Mouse (Mus musculus): ENCODE measurements around the gene Rgs2. TPM values are rescaled to one million over a fixed set of nuclear protein-coding genes. Genes with fewer than 3 reads are reported as not detected.

The Rgs2 gene
- polyA plus RNA-seq, 1 experiment from 2014 or later = 30.6 TPM

GRCm38 (mm10) chr1:144006542-144006941, 2.6 kb upstream of the Rgs2 start:
- WGBS = 3% methylated on average over 8 of the region's 8 CpGs
- H3K27ac ChIP-seq (ENCODE audit: low read length) = no peak overlapping the region

GRCm38 (mm10) chr1:144005648-144006047, 1.7 kb upstream of the Rgs2 start:
- H3K9ac ChIP-seq (ENCODE audit: low read length) = no peak overlapping the region
- H3K9me3 ChIP-seq (replicated peaks; ENCODE audit: control insufficient read depth, low read length) = no peaks in the 10 kb centered on the region
- H3K36me3 ChIP-seq (ENCODE audit: control insufficient read depth, insufficient read depth) = no peaks in the 10 kb centered on the region; the same call in 1 of the 2 replicates
- H3K4me1 ChIP-seq (ENCODE audit: control insufficient read depth, insufficient read depth, low read length) = peaks cover 8% of the 10 kb centered on the region
- no peaks in the 10 kb centered on the region for H3K27me3 ChIP-seq (ENCODE audit: control insufficient read depth, insufficient read depth, low read length)
- no peak overlapping the region for H3K4me3 ChIP-seq (ENCODE audit: low read length)
- no peak for ATAC-seq (replicated peaks; ENCODE audit: extremely low read depth, insufficient read depth, low FRiP score)
- no peak overlapping the region for H3K4me2 ChIP-seq (ENCODE audit: low read depth, low read length)
- no peak overlapping the region for H3K27ac ChIP-seq (ENCODE audit: low read length)

More at GRCm38 (mm10) chr1:144006542-144006941, 2.6 kb upstream of the Rgs2 start:
- ATAC-seq (replicated peaks; ENCODE audit: extremely low read depth, insufficient read depth, low FRiP score) = no peak
- Histone ChIP-seq H3K9me3 (replicated peaks; ENCODE audit: control insufficient read depth, low read length) (no peaks in the 10 kb centered on the region), H3K9ac (ENCODE audit: low read length) (peak overlapping the region; percentile 58), H3K27me3 (ENCODE audit: control insufficient read depth, insufficient read depth, low read length) (no peaks in the 10 kb centered on the region), H3K4me3 (ENCODE audit: low read length) (peak overlapping the region; percentile 42), H3K36me3 (ENCODE audit: control insufficient read depth, insufficient read depth) (no peaks in the 10 kb centered on the region), H3K4me2 (ENCODE audit: low read depth, low read length) (peak overlapping the region; percentile 68), H3K4me1 (ENCODE audit: control insufficient read depth, insufficient read depth, low read length) (peaks cover 6% of the 10 kb centered on the region)

GRCm38 (mm10) chr1:144004741-144005140, 780 bp upstream of the Rgs2 start:
- peak overlapping the region; percentile 60 for H3K9ac ChIP-seq (ENCODE audit: low read length)
- no peaks in the 10 kb centered on the region for H3K9me3 ChIP-seq (replicated peaks; ENCODE audit: control insufficient read depth, low read length)
- peak overlapping the region; percentile 66 for H3K4me3 ChIP-seq (ENCODE audit: low read length)
- peaks cover 8% of the 10 kb centered on the region for H3K4me1 ChIP-seq (ENCODE audit: control insufficient read depth, insufficient read depth, low read length)
- no peaks in the 10 kb centered on the region; the same call in 1 of the 2 replicates for H3K36me3 ChIP-seq (ENCODE audit: control insufficient read depth, insufficient read depth)
- no peaks in the 10 kb centered on the region for H3K27me3 ChIP-seq (ENCODE audit: control insufficient read depth, insufficient read depth, low read length)
- no peak for ATAC-seq (replicated peaks; ENCODE audit: extremely low read depth, insufficient read depth, low FRiP score)
- peak overlapping the region; percentile 69 for H3K4me2 ChIP-seq (ENCODE audit: low read depth, low read length)
- 5% methylated on average over 9 of the region's 9 CpGs for WGBS
- peak overlapping the region; percentile 50 for H3K27ac ChIP-seq (ENCODE audit: low read length)

GRCm38 (mm10) chr1:144003416-144003815, 545 bp downstream of the Rgs2 start:
- ATAC-seq (replicated peaks; ENCODE audit: extremely low read depth, insufficient read depth, low FRiP score) = no peak
- no peaks in the 10 kb centered on the region; the same call in 1 of the 2 replicates for H3K36me3 ChIP-seq (ENCODE audit: control insufficient read depth, insufficient read depth)
- peaks cover 8% of the 10 kb centered on the region for H3K4me1 ChIP-seq (ENCODE audit: control insufficient read depth, insufficient read depth, low read length)
- WGBS = 2% methylated on average over 10 of the region's 10 CpGs
- peak overlapping the region; percentile 84 for H3K9ac ChIP-seq (ENCODE audit: low read length)
- peak overlapping the region; percentile 69 for H3K4me2 ChIP-seq (ENCODE audit: low read depth, low read length)
- no peaks in the 10 kb centered on the region for H3K27me3 ChIP-seq (ENCODE audit: control insufficient read depth, insufficient read depth, low read length)
- no peaks in the 10 kb centered on the region for H3K9me3 ChIP-seq (replicated peaks; ENCODE audit: control insufficient read depth, low read length)
- H3K4me3 ChIP-seq (ENCODE audit: low read length) = peak overlapping the region; percentile 66
- peak overlapping the region; percentile 77 for H3K27ac ChIP-seq (ENCODE audit: low read length)

GRCm38 (mm10) chr1:144002715-144003066, 1.3 kb downstream of the Rgs2 start:
- H3K4me2 ChIP-seq (ENCODE audit: low read depth, low read length) = peak overlapping the region; percentile 69
- WGBS = 56% methylated on average over 4 of the region's 4 CpGs
- H3K27me3 ChIP-seq (ENCODE audit: control insufficient read depth, insufficient read depth, low read length) = no peaks in the 10 kb centered on the region
- peak overlapping the region; percentile 66 for H3K4me3 ChIP-seq (ENCODE audit: low read length)
- H3K9me3 ChIP-seq (replicated peaks; ENCODE audit: control insufficient read depth, low read length) = no peaks in the 10 kb centered on the region
- no peaks in the 10 kb centered on the region; the same call in 1 of the 2 replicates for H3K36me3 ChIP-seq (ENCODE audit: control insufficient read depth, insufficient read depth)
- peak overlapping the region; percentile 84 for H3K9ac ChIP-seq (ENCODE audit: low read length)
- peaks cover 8% of the 10 kb centered on the region for H3K4me1 ChIP-seq (ENCODE audit: control insufficient read depth, insufficient read depth, low read length)
- H3K27ac ChIP-seq (ENCODE audit: low read length) = no peak overlapping the region
- ATAC-seq (replicated peaks; ENCODE audit: extremely low read depth, insufficient read depth, low FRiP score) = no peak

- Histone ChIP-seq H3K9ac (ENCODE audit: low read length) (peak overlapping the region; percentile 4; the same call in 1 of the 2 replicates), H3K4me3 (ENCODE audit: low read length) (peak overlapping the region; percentile 66), H3K36me3 (ENCODE audit: control insufficient read depth, insufficient read depth) (no peaks in the 10 kb centered on the region; the same call in 1 of the 2 replicates), H3K27ac (ENCODE audit: low read length) (no peak overlapping the region), H3K4me2 (ENCODE audit: low read depth, low read length) (peak overlapping the region; percentile 69), H3K27me3 (ENCODE audit: control insufficient read depth, insufficient read depth, low read length) (no peaks in the 10 kb centered on the region), H3K9me3 (replicated peaks; ENCODE audit: control insufficient read depth, low read length) (no peaks in the 10 kb centered on the region), H3K4me1 (ENCODE audit: control insufficient read depth, insufficient read depth, low read length) (peaks cover 8% of the 10 kb centered on the region)
- no peak for ATAC-seq (replicated peaks; ENCODE audit: extremely low read depth, insufficient read depth, low FRiP score)
- 81% methylated on average over 6 of the region's 6 CpGs for WGBS
Measured at GRCm38 (mm10) chr1:144002036-144002714, 1.8 kb downstream of the Rgs2 start.

- Histone ChIP-seq H3K4me3 (ENCODE audit: low read length) (no peak overlapping the region), H3K9me3 (replicated peaks; ENCODE audit: control insufficient read depth, low read length) (no peaks in the 10 kb centered on the region), H3K4me1 (ENCODE audit: control insufficient read depth, insufficient read depth, low read length) (peaks cover 4% of the 10 kb centered on the region; the same call in 1 of the 2 replicates), H3K4me2 (ENCODE audit: low read depth, low read length) (no peak overlapping the region), H3K36me3 (ENCODE audit: control insufficient read depth, insufficient read depth) (no peaks in the 10 kb centered on the region; the same call in 1 of the 2 replicates), H3K27ac (ENCODE audit: low read length) (no peak overlapping the region), H3K9ac (ENCODE audit: low read length) (no peak overlapping the region), H3K27me3 (ENCODE audit: control insufficient read depth, insufficient read depth, low read length) (no peaks in the 10 kb centered on the region)
- WGBS = 88% methylated on average over 4 of the region's 4 CpGs
- no peak for ATAC-seq (replicated peaks; ENCODE audit: extremely low read depth, insufficient read depth, low FRiP score)
Measured at GRCm38 (mm10) chr1:144000246-144000645, 3.7 kb downstream of the Rgs2 start.

GRCm38 (mm10) chr1:143999371-143999920, 4.5 kb downstream of the Rgs2 start:
- Histone ChIP-seq H3K9ac (ENCODE audit: low read length) (no peak overlapping the region), H3K27me3 (ENCODE audit: control insufficient read depth, insufficient read depth, low read length) (no peaks in the 10 kb centered on the region), H3K27ac (ENCODE audit: low read length) (no peak overlapping the region), H3K4me3 (ENCODE audit: low read length) (no peak overlapping the region), H3K4me1 (ENCODE audit: control insufficient read depth, insufficient read depth, low read length) (peaks cover 4% of the 10 kb centered on the region; the same call in 1 of the 2 replicates), H3K9me3 (replicated peaks; ENCODE audit: control insufficient read depth, low read length) (no peaks in the 10 kb centered on the region), H3K36me3 (ENCODE audit: control insufficient read depth, insufficient read depth) (no peaks in the 10 kb centered on the region; the same call in 1 of the 2 replicates), H3K4me2 (ENCODE audit: low read depth, low read length) (no peak overlapping the region)
- ATAC-seq (replicated peaks; ENCODE audit: extremely low read depth, insufficient read depth, low FRiP score) = no peak
- 38% methylated on average over 7 of the region's 7 CpGs for WGBS

- H3K4me2 ChIP-seq (ENCODE audit: low read depth, low read length) = no peak overlapping the region
- H3K36me3 ChIP-seq (ENCODE audit: control insufficient read depth, insufficient read depth) = no peaks in the 10 kb centered on the region
- H3K27me3 ChIP-seq (ENCODE audit: control insufficient read depth, insufficient read depth, low read length) = no peaks in the 10 kb centered on the region
- 63% methylated on average over 1 of the region's 1 CpGs for WGBS
- no peak overlapping the region for H3K4me3 ChIP-seq (ENCODE audit: low read length)
- no peak for ATAC-seq (replicated peaks; ENCODE audit: extremely low read depth, insufficient read depth, low FRiP score)
- no peaks in the 10 kb centered on the region for H3K4me1 ChIP-seq (ENCODE audit: control insufficient read depth, insufficient read depth, low read length)
- no peak overlapping the region for H3K9ac ChIP-seq (ENCODE audit: low read length)
- H3K27ac ChIP-seq (ENCODE audit: low read length) = no peak overlapping the region
- no peaks in the 10 kb centered on the region for H3K9me3 ChIP-seq (replicated peaks; ENCODE audit: control insufficient read depth, low read length)
Measured at GRCm38 (mm10) chr1:143993026-143993425, 10.9 kb downstream of the Rgs2 start.
